Mouse (Mus musculus) neural tube, embryonic 12.5 days (tissue): Measurements from ENCODE around the gene Abl2. TPM values are rescaled to one million over a fixed set of nuclear protein-coding genes. Genes with fewer than 3 reads are reported as not detected.

ENCODE experiments used
- ATAC-seq: fragments of 200-750 bp; cut with Nextera tagmentation; 2 replicates; pipeline ENCODE4 v1.8.0; 2017; ENCODE audit warnings: low read depth, mild to moderate bottlenecking, moderate TSS enrichment, moderate library complexity; ENCODE audit not compliant: low FRiP score
- H3K27ac ChIP-seq: fragments of 300-500 bp; sonication (generic); 2 replicates; pipeline ENCODE4 v1.5.1; 2016
- H3K27me3 ChIP-seq: fragments of 300-500 bp; sonication (generic); replicated peaks from 2 replicates; pipeline ENCODE4 v1.6.1; 2016; ENCODE audit warnings: mild to moderate bottlenecking
- H3K36me3 ChIP-seq: fragments of 300-500 bp; sonication (generic); 2 replicates; pipeline ENCODE4 v1.6.1; 2016; ENCODE audit warnings: mild to moderate bottlenecking
- H3K4me1 ChIP-seq: fragments of 300-500 bp; sonication (generic); 2 replicates; pipeline ENCODE4 v1.6.1; 2016
- H3K4me2 ChIP-seq: fragments of 300-500 bp; sonication (generic); replicated peaks from 2 replicates; pipeline ENCODE4 v1.6.1; 2016; ENCODE audit warnings: mild to moderate bottlenecking
- H3K4me3 ChIP-seq: fragments of 300-500 bp; sonication (generic); 2 replicates; pipeline ENCODE4 v1.5.1; 2016
- H3K9ac ChIP-seq: fragments of 300-500 bp; sonication (generic); 2 replicates; pipeline ENCODE4 v1.6.1; 2016; ENCODE audit warnings: mild to moderate bottlenecking
- H3K9me3 ChIP-seq: fragments of 300-500 bp; sonication (generic); 2 replicates; pipeline ENCODE4 v1.6.1; 2016; ENCODE audit warnings: mild to moderate bottlenecking
- WGBS: fragments of 180-500 bp; shearing (Covaris S2); methylation state at CpG from one replicate; pipeline ENCODE4 v1.1.7; 2016; 5-methylcytosine and 5-hydroxymethylcytosine counted together
- polyA plus RNA-seq: library from polyadenylated mRNA; unstranded; fragments of >200 nt; fragmentation: Nextera tagmentation; extraction: Ambion mirVana; gene quantifications from 2 replicates; pipeline ENCODE4 v1.2.1, GENCODE M21; 2016

The Abl2 gene
- polyA plus RNA-seq, 1 experiment from 2014 or later, result 6.3 TPM

GRCm38 (mm10) chr1:156543999-156544398 lies 14.6 kb upstream of the Abl2 start:
- no peak overlapping the region for H3K9ac ChIP-seq
- H3K27ac ChIP-seq, result no peak overlapping the region
- H3K4me2 ChIP-seq, result no peak overlapping the region
- no peaks in the 10 kb centered on the region for H3K27me3 ChIP-seq
- no peaks in the 10 kb centered on the region for H3K36me3 ChIP-seq
- H3K4me1 ChIP-seq, result no peaks in the 10 kb centered on the region
- no peaks in the 10 kb centered on the region for H3K9me3 ChIP-seq
- H3K4me3 ChIP-seq, result no peak overlapping the region
- ATAC-seq, result no peak
- WGBS, result 39% methylated on average over 12 of the region's 12 CpGs

GRCm38 (mm10) chr1:156558950-156559640 lies 509 bp downstream of the Abl2 start:
- Histone ChIP-seq H3K4me3 (peak overlapping the region; percentile 97), H3K27me3 (no peaks in the 10 kb centered on the region), H3K4me1 (0 out of 2 replicates have a peak, but pooled peaks cover 11% of the 10 kb centered on the region), H3K9me3 (no peaks in the 10 kb centered on the region), H3K4me2 (peak overlapping the region; percentile 64), H3K36me3 (no peaks in the 10 kb centered on the region), H3K9ac (peak overlapping the region; percentile 95), H3K27ac (peak overlapping the region; percentile 94)
- WGBS, result under 1% methylated on average over 66 of the region's 66 CpGs
- ATAC-seq, result peak; percentile 82

GRCm38 (mm10) chr1:156559641-156560020 lies 1.0 kb downstream of the Abl2 start:
- no peaks in the 10 kb centered on the region for H3K36me3 ChIP-seq
- H3K27ac ChIP-seq, result no peak overlapping the region
- H3K4me3 ChIP-seq, result peak overlapping the region; percentile 97
- H3K4me1 ChIP-seq, result 0 out of 2 replicates have a peak, but pooled peaks cover 11% of the 10 kb centered on the region
- WGBS, result 19% methylated on average over 8 of the region's 8 CpGs
- H3K9me3 ChIP-seq, result no peaks in the 10 kb centered on the region
- no peaks in the 10 kb centered on the region for H3K27me3 ChIP-seq
- H3K4me2 ChIP-seq, result peak overlapping the region; percentile 64
- peak overlapping the region; percentile 95 for H3K9ac ChIP-seq
- ATAC-seq, result peak; percentile 21; the same call in 1 of the 2 replicates

GRCm38 (mm10) chr1:156560500-156560899 lies 1.9 kb downstream of the Abl2 start:
- Histone ChIP-seq H3K27ac (no peak overlapping the region), H3K4me1 (0 out of 2 replicates have a peak, but pooled peaks cover 11% of the 10 kb centered on the region), H3K4me2 (peak overlapping the region; percentile 64), H3K36me3 (no peaks in the 10 kb centered on the region), H3K9me3 (no peaks in the 10 kb centered on the region), H3K9ac (no peak overlapping the region), H3K27me3 (no peaks in the 10 kb centered on the region), H3K4me3 (no peak overlapping the region)
- WGBS, result 91% methylated on average over 9 of the region's 9 CpGs
- no peak for ATAC-seq

GRCm38 (mm10) chr1:156565328-156565727 lies 6.7 kb downstream of the Abl2 start:
- Histone ChIP-seq H3K4me1 (0 out of 2 replicates have a peak, but pooled peaks cover 4% of the 10 kb centered on the region), H3K4me3 (no peak overlapping the region), H3K9ac (no peak overlapping the region), H3K27ac (no peak overlapping the region), H3K36me3 (no peaks in the 10 kb centered on the region), H3K27me3 (no peaks in the 10 kb centered on the region), H3K9me3 (no peaks in the 10 kb centered on the region), H3K4me2 (no peak overlapping the region)
- no peak for ATAC-seq
- WGBS, result 60% methylated on average over 2 of the region's 2 CpGs

- no peaks in the 10 kb centered on the region for H3K36me3 ChIP-seq
- H3K4me2 ChIP-seq, result no peak overlapping the region
- no peaks in the 10 kb centered on the region for H3K27me3 ChIP-seq
- H3K9ac ChIP-seq, result no peak overlapping the region
- H3K27ac ChIP-seq, result no peak overlapping the region
- no peak for ATAC-seq
- 95% methylated on average over 3 of the region's 3 CpGs for WGBS
- H3K4me3 ChIP-seq, result no peak overlapping the region
- no peaks in the 10 kb centered on the region for H3K4me1 ChIP-seq
- H3K9me3 ChIP-seq, result no peaks in the 10 kb centered on the region
Observed at GRCm38 (mm10) chr1:156566132-156566531, 7.5 kb downstream of the Abl2 start.

GRCm38 (mm10) chr1:156569615-156570014 lies 11.0 kb downstream of the Abl2 start:
- H3K4me1 ChIP-seq, result no peaks in the 10 kb centered on the region
- no peak overlapping the region for H3K9ac ChIP-seq
- H3K36me3 ChIP-seq, result no peaks in the 10 kb centered on the region
- H3K9me3 ChIP-seq, result no peaks in the 10 kb centered on the region
- 85% methylated on average over 4 of the region's 4 CpGs for WGBS
- ATAC-seq, result no peak
- no peak overlapping the region for H3K4me2 ChIP-seq
- no peak overlapping the region for H3K4me3 ChIP-seq
- no peaks in the 10 kb centered on the region for H3K27me3 ChIP-seq
- no peak overlapping the region for H3K27ac ChIP-seq

GRCm38 (mm10) chr1:156572952-156573351 lies 14.4 kb downstream of the Abl2 start:
- Histone ChIP-seq H3K9ac (no peak overlapping the region), H3K4me2 (no peak overlapping the region), H3K36me3 (no peaks in the 10 kb centered on the region), H3K9me3 (no peaks in the 10 kb centered on the region), H3K27ac (no peak overlapping the region), H3K4me1 (no peaks in the 10 kb centered on the region), H3K4me3 (no peak overlapping the region), H3K27me3 (no peaks in the 10 kb centered on the region)
- 83% methylated on average over 4 of the region's 4 CpGs for WGBS
- no peak for ATAC-seq

- Histone ChIP-seq H3K4me2 (no peak overlapping the region), H3K27me3 (no peaks in the 10 kb centered on the region), H3K9ac (no peak overlapping the region), H3K4me3 (no peak overlapping the region), H3K4me1 (no peaks in the 10 kb centered on the region), H3K36me3 (no peaks in the 10 kb centered on the region), H3K27ac (no peak overlapping the region), H3K9me3 (no peaks in the 10 kb centered on the region)
- no peak for ATAC-seq
- 84% methylated on average over 11 of the region's 11 CpGs for WGBS
Observed at GRCm38 (mm10) chr1:156581149-156581548, 22.6 kb downstream of the Abl2 start.

GRCm38 (mm10) chr1:156584175-156584574 lies 25.6 kb downstream of the Abl2 start:
- no peak overlapping the region for H3K4me3 ChIP-seq
- H3K4me1 ChIP-seq, result no peaks in the 10 kb centered on the region
- ATAC-seq, result no peak
- no peaks in the 10 kb centered on the region for H3K9me3 ChIP-seq
- H3K4me2 ChIP-seq, result no peak overlapping the region
- no peaks in the 10 kb centered on the region for H3K36me3 ChIP-seq
- H3K27me3 ChIP-seq, result no peaks in the 10 kb centered on the region
- WGBS, result 81% methylated on average over 1 of the region's 1 CpGs
- no peak overlapping the region for H3K27ac ChIP-seq
- no peak overlapping the region for H3K9ac ChIP-seq

- H3K36me3 ChIP-seq, result no peaks in the 10 kb centered on the region
Observed at GRCm38 (mm10) chr1:156585512-156585911, 26.9 kb downstream of the Abl2 start.

GRCm38 (mm10) chr1:156589811-156590305 lies 31.3 kb downstream of the Abl2 start:
- Histone ChIP-seq H3K4me2 (no peak overlapping the region), H3K27me3 (no peaks in the 10 kb centered on the region), H3K27ac (no peak overlapping the region), H3K4me3 (no peak overlapping the region), H3K9me3 (no peaks in the 10 kb centered on the region), H3K36me3 (no peaks in the 10 kb centered on the region), H3K4me1 (no peaks in the 10 kb centered on the region), H3K9ac (no peak overlapping the region)
- no peak for ATAC-seq
- 88% methylated on average over 3 of the region's 3 CpGs for WGBS

More at GRCm38 (mm10) chr1:156585512-156585911, 26.9 kb downstream of the Abl2 start:
- Histone ChIP-seq H3K27me3 (no peaks in the 10 kb centered on the region), H3K4me2 (no peak overlapping the region), H3K9ac (no peak overlapping the region), H3K4me3 (no peak overlapping the region), H3K27ac (no peak overlapping the region), H3K9me3 (no peaks in the 10 kb centered on the region), H3K4me1 (no peaks in the 10 kb centered on the region)
- ATAC-seq, result no peak
- 81% methylated on average over 3 of the region's 3 CpGs for WGBS

GRCm38 (mm10) chr1:156590357-156590756 lies 31.8 kb downstream of the Abl2 start:
- Histone ChIP-seq H3K4me3 (no peak overlapping the region), H3K27ac (no peak overlapping the region), H3K4me2 (no peak overlapping the region), H3K9ac (no peak overlapping the region), H3K27me3 (no peaks in the 10 kb centered on the region), H3K4me1 (no peaks in the 10 kb centered on the region), H3K9me3 (no peaks in the 10 kb centered on the region), H3K36me3 (no peaks in the 10 kb centered on the region)
- WGBS, result 20% methylated on average over 1 of the region's 1 CpGs
- no peak for ATAC-seq
